Mouse (Mus musculus): ENCODE results near the gene Btg2. TPM values are rescaled to one million over a fixed set of nuclear protein-coding genes. Genes with fewer than 3 reads are reported as not detected.
A peak's percentile ranks its signal among the peaks of the same experiment; 100 is the strongest.

Gene Btg2
- total and polyA plus RNA-seq, 3 experiments: 7.2 to 19.7 (median 11.6) TPM

DNA sequence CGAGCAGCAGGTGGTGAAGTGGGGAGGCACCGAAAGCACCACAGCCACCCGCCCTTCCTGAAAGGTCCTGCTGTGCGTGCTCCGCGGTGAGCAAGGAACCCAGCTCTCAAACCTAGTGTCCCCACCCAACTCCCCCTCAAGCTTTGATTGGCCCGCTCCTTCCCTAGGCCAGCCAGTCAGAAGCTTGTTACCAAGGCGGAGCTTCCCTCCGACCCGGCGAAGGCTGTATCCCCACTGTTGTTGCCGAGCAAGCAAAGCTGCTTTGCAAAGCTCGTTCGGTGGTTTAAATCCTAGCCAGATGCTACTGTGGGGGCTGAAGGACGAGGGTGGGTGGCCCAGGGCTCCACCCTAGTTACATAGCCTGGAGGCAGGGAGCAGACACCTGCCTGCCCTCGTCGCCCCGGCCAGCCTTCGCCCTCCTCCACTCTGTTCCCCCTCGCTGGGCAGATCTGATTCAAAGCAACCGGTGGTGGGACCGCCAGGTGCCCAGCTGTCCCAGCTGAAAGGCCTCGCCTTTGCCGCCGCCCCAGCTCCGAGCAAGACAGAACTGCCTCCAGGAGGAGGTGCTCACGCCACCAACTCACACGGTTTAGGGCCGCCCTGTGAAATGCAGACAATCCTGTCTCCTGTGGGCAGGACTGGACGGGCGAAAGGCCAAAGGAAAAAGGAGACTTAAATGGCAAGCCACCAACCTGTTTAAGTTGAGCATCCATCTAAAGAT lies 17.9 kb downstream of the Btg2 start:
- no peaks in the 10 kb centered on the region for H3K9me3 ChIP-seq (replicated peaks; ENCODE audit: low read length)
- peak overlapping the region; percentile 23 for H3K9ac ChIP-seq (ENCODE audit: insufficient read depth, low read depth)
- dilution Hi-C loops (cut with MboI; ENCODE audit: extremely low pct_ligation_motif_present, extremely low pct_unique_long_range_greater_than_20kb, low sequenced_read_pairs) (no loop called here), in situ Hi-C loops (cut with MboI; ENCODE audit: low pct_ligation_motif_present, low pct_unique_long_range_greater_than_20kb, low sequenced_read_pairs) (no loop called here)
- H3K27me3 ChIP-seq (replicated peaks): peaks cover 21% of the 10 kb centered on the region
- no peaks in the 10 kb centered on the region for H3K36me3 ChIP-seq (replicated peaks in 1 of 2; ENCODE audit: control insufficient read depth in 1 of 2, insufficient read depth in 1 of 2, low read length in 1 of 2)
- H3K4me3 ChIP-seq (replicated peaks in 1 of 3; ENCODE audit: low read depth in 2 of 3, low read length in 2 of 3, poor library complexity in 1 of 3): peak overlapping the region in 2 of 3 experiments; percentile 16 to 45
- peak overlapping the region; percentile 71 for H3K4me2 ChIP-seq (ENCODE audit: insufficient read depth, low read depth, poor library complexity, severe bottlenecking)
- peak overlapping the region; percentile 72 for H3K27ac ChIP-seq (ENCODE audit: insufficient read depth, low read depth)
- H3K4me1 ChIP-seq (ENCODE audit: control insufficient read depth in 1 of 2, insufficient read depth in 2 of 2): peaks cover 27 to 64% of the 10 kb centered on the region in 2 experiments
- TF ChIP-seq CHD1 (IDR thresholded peaks at IDR 0.05; ENCODE audit: low read depth, low read length) (no peak), SMC3 (IDR thresholded peaks at IDR 0.05; ENCODE audit: low read depth, low read length) (peak; percentile 35), RAD21 (IDR thresholded peaks at IDR 0.05; ENCODE audit: low read depth, low read length) (peak; percentile 6), POLR2A (IDR thresholded peaks at IDR 0.05; ENCODE audit: low read depth, low read length) (peak; percentile 61), ZKSCAN1 (IDR thresholded peaks at IDR 0.05; ENCODE audit: borderline replicate concordance, low read depth, low read length) (no peak), TCF12 (IDR thresholded peaks at IDR 0.05; ENCODE audit: low read depth, low read length) (peak; percentile 78), IRF4 (IDR thresholded peaks at IDR 0.05; ENCODE audit: low read depth, low read length) (no peak), USF2 (conservative IDR thresholded peaks at IDR 0.05; ENCODE audit: low read depth, low read length) (no peak), NRF1 (IDR thresholded peaks at IDR 0.05; ENCODE audit: low read depth, low read length) (0 out of 2 replicates have a peak, but pooled peaks have one; percentile 11), JUN (IDR thresholded peaks at IDR 0.05; ENCODE audit: insufficient read depth, low read depth, low read length) (no peak), CTCF (conservative IDR thresholded peaks at IDR 0.05 in 1 of 2, IDR thresholded peaks at IDR 0.05 in 1 of 2; ENCODE audit: low read depth in 2 of 2, low read length in 2 of 2) (peak in 1 of 2 experiments; percentile 40; a peak in 1 of 4 replicates), E2F4 (IDR thresholded peaks at IDR 0.05; ENCODE audit: insufficient replicate concordance, low read depth, low read length) (0 out of 2 replicates have a peak, but pooled peaks have one; percentile 48), UBTF (IDR thresholded peaks at IDR 0.05; ENCODE audit: low read depth, low read length) (peak; percentile 68; the same call in 1 of the 2 replicates), ELF1 (IDR thresholded peaks at IDR 0.05; ENCODE audit: low read depth, low read length) (peak; percentile 53), BHLHE40 (IDR thresholded peaks at IDR 0.05; ENCODE audit: low read depth, low read length) (peak; percentile 49), ZMIZ1 (IDR thresholded peaks at IDR 0.05; ENCODE audit: low read depth, low read length) (peak; percentile 68), GABPA (IDR thresholded peaks at IDR 0.05; ENCODE audit: insufficient replicate concordance, low read depth, low read length) (no peak), POLR2AphosphoS2 (IDR thresholded peaks at IDR 0.05; ENCODE audit: low read depth, low read length) (no peak), MXI1 (IDR thresholded peaks at IDR 0.05; ENCODE audit: low read depth, low read length) (peak; percentile 77), HCFC1 (IDR thresholded peaks at IDR 0.05; ENCODE audit: low read depth, low read length) (no peak), MYC (IDR thresholded peaks at IDR 0.05; ENCODE audit: low read depth, low read length) (peak; percentile 62; the same call in 1 of the 2 replicates), CHD2 (IDR thresholded peaks at IDR 0.05; ENCODE audit: low read length) (peak; percentile 80), MEF2A (IDR thresholded peaks at IDR 0.05; ENCODE audit: borderline replicate concordance, low read depth, low read length) (no peak; the same call in 1 of the 2 replicates), SIN3A (IDR thresholded peaks at IDR 0.05; ENCODE audit: low read length) (peak; percentile 78), KAT2A (IDR thresholded peaks at IDR 0.05; ENCODE audit: insufficient replicate concordance, low read length) (0 out of 2 replicates have a peak, but pooled peaks have one; percentile 14), MAFK (IDR thresholded peaks at IDR 0.05; ENCODE audit: insufficient replicate concordance, low read length) (0 out of 2 replicates have a peak, but pooled peaks have one; percentile 8), USF1 (IDR thresholded peaks at IDR 0.05; ENCODE audit: low read depth, low read length) (no peak), MAX (IDR thresholded peaks at IDR 0.05; ENCODE audit: low read length) (peak; percentile 80), ZNF384 (IDR thresholded peaks at IDR 0.05; ENCODE audit: low read depth, low read length) (no peak), ZC3H11A (IDR thresholded peaks at IDR 0.05; ENCODE audit: low read depth, low read length) (no peak), MAZ (IDR thresholded peaks at IDR 0.05; ENCODE audit: low read depth, low read length) (peak; percentile 80), NELFE (IDR thresholded peaks at IDR 0.05; ENCODE audit: low read depth, low read length) (peak; percentile 60), TBP (conservative IDR thresholded peaks at IDR 0.05; ENCODE audit: low read depth, low read length) (no peak), PAX5 (IDR thresholded peaks at IDR 0.05; ENCODE audit: low read length) (no peak), RCOR1 (conservative IDR thresholded peaks at IDR 0.05; ENCODE audit: low read depth, low read length) (0 out of 2 replicates have a peak, but pooled peaks have one; percentile 75), ETS1 (conservative IDR thresholded peaks at IDR 0.05; ENCODE audit: low read depth, low read length) (peak; percentile 45), JUND (conservative IDR thresholded peaks at IDR 0.05; ENCODE audit: low read depth, low read length) (no peak), EP300 (IDR thresholded peaks at IDR 0.05; ENCODE audit: low read length) (no peak; the same call in 1 of the 2 replicates)
- H3K79me2 ChIP-seq (replicated peaks; ENCODE audit: control insufficient read depth, extremely low read depth, insufficient read depth, poor library complexity, severe bottlenecking): no peaks in the 10 kb centered on the region
- DNase-seq (ENCODE audit: extremely low read depth): peak; percentile 91

Measured in CH12.LX (cell line).